Comparison of ENCODE assay signal across 11 mouse cellular contexts in genomic region chr1:133347693-133348520, GRCm38 (mm10). TPM values are rescaled to one million over a fixed set of nuclear protein-coding genes. Genes with fewer than 3 reads are reported as not detected.
DNase-seq lines count a peak whose midpoint lies in the region; ATAC-seq and TF ChIP-seq lines count a peak whose summit lies in the region.
"Had no signal": no experiment of that assay in that cellular context is flagged by ENCODE, and none has a peak within 500 bp of the region (broad histone marks: within the 10 kb centered on the region; RNA-seq: fewer than 3 reads in every experiment).

No protein-coding gene starts in this region.

- ATAC-seq in kidney, embryonic 14.5 days (ENCODE audit: low FRiP score, low TSS enrichment), result no peak
- peak; percentile 93 for ATAC-seq in megakaryocyte progenitor cell, adult 5-6 weeks (replicated peaks; ENCODE audit: poor library complexity)

- no peak for TF ChIP-seq CTCF in CH12.LX (conservative IDR thresholded peaks at IDR 0.05 in 1 of 2, IDR thresholded peaks at IDR 0.05 in 1 of 2; ENCODE audit: low read depth in 2 of 2, low read length in 2 of 2)

- no peak overlapping the region for H3K27ac ChIP-seq in kidney, embryonic 14.5 days (ENCODE audit: low read depth, low read length)
- H3K27ac ChIP-seq in CH12.LX (ENCODE audit: insufficient read depth, low read depth), result peak overlapping the region; percentile 26
- H3K27ac ChIP-seq: embryonic facial prominence, embryonic 10.5 days; macrophage had no signal

- no peaks in the 10 kb centered on the region for H3K9me3 ChIP-seq in kidney, embryonic 14.5 days (ENCODE audit: control insufficient read depth, low read length)
- H3K9me3 ChIP-seq in CH12.LX (replicated peaks; ENCODE audit: low read length), result no peaks in the 10 kb centered on the region
- H3K9me3 ChIP-seq: embryonic facial prominence, embryonic 10.5 days had no signal

- no peaks in the 10 kb centered on the region for H3K4me1 ChIP-seq in kidney, embryonic 14.5 days (ENCODE audit: control insufficient read depth, insufficient read depth, low read length)
- H3K4me1 ChIP-seq in CH12.LX (ENCODE audit: control insufficient read depth in 1 of 2, insufficient read depth in 2 of 2), result peaks cover 20 to 22% of the 10 kb centered on the region in 2 experiments

- DNase-seq in kidney, adult 11 months, result peak; percentile 62
- peak; percentile 48 for DNase-seq in CH12.LX (ENCODE audit: extremely low read depth)
- peak; percentile 62 for DNase-seq in induced T-regulatory cell, adult 2 months (ENCODE audit: low read depth)
- no peak for DNase-seq in frontal cortex, postnatal 36 days (ENCODE audit: low spot score in 2 of 2)
- no peak for DNase-seq in right cerebral cortex, postnatal 10 days (ENCODE audit: low spot score in 2 of 2)
- no peak for DNase-seq in layer of hippocampus, adult 8-10 months (ENCODE audit: low spot score in 2 of 2)
- DNase-seq: heart, postnatal 14 days had no signal

- 61% methylated on average over 11 of the region's 11 CpGs for WGBS in kidney, embryonic 14.5 days

- H3K79me2 ChIP-seq in CH12.LX (replicated peaks; ENCODE audit: control insufficient read depth, extremely low read depth, insufficient read depth, poor library complexity, severe bottlenecking), result no peaks in the 10 kb centered on the region

- H3K27me3 ChIP-seq in kidney, embryonic 14.5 days (ENCODE audit: control insufficient read depth, insufficient read depth, low read length), result no peaks in the 10 kb centered on the region; the same call in 1 of the 2 replicates
- H3K27me3 ChIP-seq in CH12.LX (replicated peaks), result peaks cover 57% of the 10 kb centered on the region

- in situ Hi-C loops in CH12.LX (cut with MboI; ENCODE audit: low pct_ligation_motif_present, low pct_unique_long_range_greater_than_20kb, low sequenced_read_pairs), result no loop called here

- H3K4me3 ChIP-seq in kidney, embryonic 14.5 days (ENCODE audit: low read length), result no peak overlapping the region
- H3K4me3 ChIP-seq in CH12.LX (replicated peaks in 1 of 3; ENCODE audit: low read depth in 2 of 3, low read length in 2 of 3, poor library complexity in 1 of 3), result no peak overlapping the region
- H3K4me3 ChIP-seq: embryonic facial prominence, embryonic 10.5 days had no signal

- H3K4me2 ChIP-seq in kidney, embryonic 14.5 days (replicated peaks; ENCODE audit: low read depth, low read length), result no peak overlapping the region
- no peak overlapping the region; the same call in 1 of the 2 replicates for H3K4me2 ChIP-seq in CH12.LX (ENCODE audit: insufficient read depth, low read depth, poor library complexity, severe bottlenecking)

- no peaks in the 10 kb centered on the region for H3K36me3 ChIP-seq in kidney, embryonic 14.5 days (ENCODE audit: control insufficient read depth, insufficient read depth, low read length)
- H3K36me3 ChIP-seq in CH12.LX (replicated peaks in 1 of 2; ENCODE audit: control insufficient read depth in 1 of 2, insufficient read depth in 1 of 2, low read length in 1 of 2), result no peaks in the 10 kb centered on the region
- H3K36me3 ChIP-seq: embryonic facial prominence, embryonic 10.5 days had no signal

- dilution Hi-C loops in CH12.LX (cut with MboI; ENCODE audit: extremely low pct_ligation_motif_present, extremely low pct_unique_long_range_greater_than_20kb, low sequenced_read_pairs), result no loop called here

- peak; percentile 34; the same call in 1 of the 2 replicates for TF ChIP-seq EP300 in CH12.LX (IDR thresholded peaks at IDR 0.05; ENCODE audit: low read length)

- no peak overlapping the region for H3K9ac ChIP-seq in kidney, embryonic 14.5 days (ENCODE audit: low read depth, low read length)
- no peak overlapping the region for H3K9ac ChIP-seq in CH12.LX (ENCODE audit: insufficient read depth, low read depth)

- TF ChIP-seq RAD21 in CH12.LX (IDR thresholded peaks at IDR 0.05; ENCODE audit: low read depth, low read length), result no peak

- TF ChIP-seq POLR2A in CH12.LX (IDR thresholded peaks at IDR 0.05; ENCODE audit: low read depth, low read length), result no peak

TF ChIP-seq in CH12.LX, 34 proteins besides CTCF, POLR2A, EP300 and RAD21:
- TF ChIP-seq NRF1 (IDR thresholded peaks at IDR 0.05; ENCODE audit: low read depth, low read length) (peak; percentile 33; the same call in 1 of the 2 replicates), HCFC1 (IDR thresholded peaks at IDR 0.05; ENCODE audit: low read depth, low read length) (peak; percentile 50), CHD2 (IDR thresholded peaks at IDR 0.05; ENCODE audit: low read length) (peak; percentile 36; the same call in 1 of the 2 replicates), ZKSCAN1 (IDR thresholded peaks at IDR 0.05; ENCODE audit: borderline replicate concordance, low read depth, low read length) (no peak), ETS1 (conservative IDR thresholded peaks at IDR 0.05; ENCODE audit: low read depth, low read length) (peak; percentile 74; the same call in 1 of the 2 replicates), E2F4 (IDR thresholded peaks at IDR 0.05; ENCODE audit: insufficient replicate concordance, low read depth, low read length) (no peak), MXI1 (IDR thresholded peaks at IDR 0.05; ENCODE audit: low read depth, low read length) (peak; percentile 72; the same call in 1 of the 2 replicates), MAFK (IDR thresholded peaks at IDR 0.05; ENCODE audit: insufficient replicate concordance, low read length) (peak; percentile 69; the same call in 1 of the 2 replicates), KAT2A (IDR thresholded peaks at IDR 0.05; ENCODE audit: insufficient replicate concordance, low read length) (no peak), ELF1 (IDR thresholded peaks at IDR 0.05; ENCODE audit: low read depth, low read length) (peak; percentile 69), MAZ (IDR thresholded peaks at IDR 0.05; ENCODE audit: low read depth, low read length) (0 out of 2 replicates have a peak, but pooled peaks have one; percentile 44), SIN3A (IDR thresholded peaks at IDR 0.05; ENCODE audit: low read length) (peak; percentile 54; the same call in 1 of the 2 replicates), IRF4 (IDR thresholded peaks at IDR 0.05; ENCODE audit: low read depth, low read length) (peak; percentile 60; the same call in 1 of the 2 replicates), MAX (IDR thresholded peaks at IDR 0.05; ENCODE audit: low read length) (0 out of 2 replicates have a peak, but pooled peaks have one; percentile 46), GABPA (IDR thresholded peaks at IDR 0.05; ENCODE audit: insufficient replicate concordance, low read depth, low read length) (no peak)

RNA-seq across cellular contexts. Expression of gene Ren1, which starts 2.4 kb away (rescaled TPM):
- polyA plus RNA-seq in kidney, embryonic 14.5 days (2014; fragmentation: Nextera tagmentation; extraction: Ambion mirVana), result 50.2 and 92.1 TPM in 2 replicates
- total RNA-seq in CH12.LX (2012; rRNA removed) (0.08 TPM in 1 of 2 replicates, not detected in the other), CH12.LX (2014; rRNA removed) (not detected in 2 replicates)
- polyA plus RNA-seq in CH12.LX (2012; ENCODE audit: insufficient read length, low read depth), result not detected in 2 replicates
- not detected in 2 replicates for total RNA-seq in megakaryocyte progenitor cell, adult 5-6 weeks (2015)
- total RNA-seq in megakaryocyte progenitor cell, adult 5-6 weeks (2017), result not detected in 2 replicates
- not detected for total RNA-seq in layer of hippocampus, adult 8-10 months (2022)
- polyA plus RNA-seq: embryonic facial prominence, embryonic 10.5 days; macrophage had no signal

RNA-seq across cellular contexts. Expression of gene Etnk2, which starts 15.5 kb away (rescaled TPM):
- 1.7 and 2.0 TPM in 2 replicates for polyA plus RNA-seq in kidney, embryonic 14.5 days (2014; fragmentation: Nextera tagmentation; extraction: Ambion mirVana)
- 0.17 and 0.30 TPM in 2 replicates for total RNA-seq in CH12.LX (2012; rRNA removed)
- total RNA-seq in CH12.LX (2014; rRNA removed), result not detected in 2 replicates
- not detected in 2 replicates for polyA plus RNA-seq in CH12.LX (2012; ENCODE audit: insufficient read length, low read depth)
- not detected in 2 replicates for total RNA-seq in megakaryocyte progenitor cell, adult 5-6 weeks (2015)
- not detected in 2 replicates for total RNA-seq in megakaryocyte progenitor cell, adult 5-6 weeks (2017)
- 1 to 10 TPM; 2.0 to 3.3 (median 2.5) TPM for total RNA-seq in layer of hippocampus, adult 8-10 months (2022)
- polyA plus RNA-seq: macrophage had no signal

RNA-seq across cellular contexts. Expression of gene Kiss1, which starts 26.2 kb away (rescaled TPM):
- not detected in 2 replicates for polyA plus RNA-seq in kidney, embryonic 14.5 days (2014; fragmentation: Nextera tagmentation; extraction: Ambion mirVana)
- not detected in 2 replicates for total RNA-seq in CH12.LX (2012; rRNA removed)
- not detected in 2 replicates for total RNA-seq in CH12.LX (2014; rRNA removed)
- not detected in 2 replicates for polyA plus RNA-seq in CH12.LX (2012; ENCODE audit: insufficient read length, low read depth)
- total RNA-seq in megakaryocyte progenitor cell, adult 5-6 weeks (2015), result not detected in 2 replicates
- total RNA-seq in megakaryocyte progenitor cell, adult 5-6 weeks (2017), result not detected in 2 replicates
- not detected for total RNA-seq in layer of hippocampus, adult 8-10 months (2022)
- total RNA-seq: heart, postnatal 14 days had no signal
- polyA plus RNA-seq: embryonic facial prominence, embryonic 10.5 days; macrophage had no signal

RNA-seq across cellular contexts. Expression of gene Golt1a, which starts 38.3 kb away (rescaled TPM):
- 2.6 and 6.1 TPM in 2 replicates for polyA plus RNA-seq in kidney, embryonic 14.5 days (2014; fragmentation: Nextera tagmentation; extraction: Ambion mirVana)
- not detected in 2 replicates for total RNA-seq in CH12.LX (2012; rRNA removed)
- total RNA-seq in CH12.LX (2014; rRNA removed), result not detected in 2 replicates
- polyA plus RNA-seq in CH12.LX (2012; ENCODE audit: insufficient read length, low read depth), result not detected in 2 replicates
- not detected in 2 replicates for total RNA-seq in megakaryocyte progenitor cell, adult 5-6 weeks (2015)
- total RNA-seq in megakaryocyte progenitor cell, adult 5-6 weeks (2017), result not detected in 2 replicates
- total RNA-seq in layer of hippocampus, adult 8-10 months (2022), result not detected
- total RNA-seq: heart, postnatal 14 days had no signal
- polyA plus RNA-seq: embryonic facial prominence, embryonic 10.5 days; macrophage had no signal

Comparison
In these comparisons a context has a peak if more than half of its experiments do, and no peak if none do; other contexts are left out.
1. DNase-seq: peak in kidney, adult 11 months (single experiment), CH12.LX (single experiment) and induced T-regulatory cell, adult 2 months (single experiment); none in frontal cortex, postnatal 36 days (0 of 2), right cerebral cortex, postnatal 10 days (0 of 2) and layer of hippocampus, adult 8-10 months (0 of 2).